Mouse (Mus musculus) CH12.LX (cell line): ENCODE measurements around the gene Gmpr2. TPM values are rescaled to one million over a fixed set of nuclear protein-coding genes. Genes with fewer than 3 reads are reported as not detected.

Experiments used
- DNase-seq: peaks from one replicate; pipeline ENCODE4 v3.0.0-alpha.2; 2013; ENCODE audit errors: extremely low read depth
- H3K27ac ChIP-seq: 2 replicates; pipeline ENCODE4 v1.5.1; 2012; ENCODE audit warnings: low read depth, mild to moderate bottlenecking, control low read depth, moderate library complexity; ENCODE audit not compliant: insufficient read depth
- H3K27me3 ChIP-seq: replicated peaks from 2 replicates; pipeline ENCODE3; 2012; ENCODE audit warnings: inconsistent platforms
- H3K36me3 ChIP-seq, 2 experiments: replicated peaks in 1 of 2; 2 replicates each; pipeline versions ENCODE3 to v1.6.1; 2012; ENCODE audit warnings: inconsistent platforms in 1 of 2, low read length in 1 of 2, mild to moderate bottlenecking in 1 of 2, mixed read lengths in 1 of 2, moderate library complexity in 1 of 2; ENCODE audit not compliant: control insufficient read depth in 1 of 2, insufficient read depth in 1 of 2
- H3K4me1 ChIP-seq, 2 experiments: 2 replicates each; pipeline ENCODE4 v1.6.1; 2012; ENCODE audit warnings: inconsistent platforms in 1 of 2, moderate library complexity in 1 of 2; ENCODE audit not compliant: insufficient read depth in 2 of 2, control insufficient read depth in 1 of 2
- H3K4me2 ChIP-seq: 2 replicates; pipeline ENCODE4 v1.6.1; 2012; ENCODE audit warnings: low read depth, mild to moderate bottlenecking, control low read depth; ENCODE audit not compliant: poor library complexity, insufficient read depth, severe bottlenecking
- H3K4me3 ChIP-seq, 3 experiments: fragments of 150-350 bp in 1 of 3; sonication (generic) in 1 of 3; replicated peaks in 1 of 3; 2 replicates each; pipeline versions ENCODE3 to v1.5.1; 2011 to 2012; ENCODE audit warnings: low read depth in 2 of 3, low read length in 2 of 3, mild to moderate bottlenecking in 2 of 3, moderate library complexity in 2 of 3, control low read depth in 1 of 3, improper control_type of control experiment in 1 of 3, inconsistent platforms in 1 of 3, mixed read lengths in 1 of 3; ENCODE audit not compliant: poor library complexity in 1 of 3
- H3K79me2 ChIP-seq: replicated peaks from 2 replicates; pipeline ENCODE4 v1.6.1; 2012; ENCODE audit warnings: mild to moderate bottlenecking, moderate library complexity; ENCODE audit not compliant: control insufficient read depth, poor library complexity, insufficient read depth, severe bottlenecking; ENCODE audit errors: extremely low read depth
- H3K9ac ChIP-seq: 2 replicates; pipeline ENCODE4 v1.6.1; 2012; ENCODE audit warnings: low read depth, mild to moderate bottlenecking, control low read depth, moderate library complexity; ENCODE audit not compliant: insufficient read depth
- H3K9me3 ChIP-seq: replicated peaks from 2 replicates; pipeline ENCODE3; 2012; ENCODE audit warnings: low read length, inconsistent platforms, mixed read lengths
- BHLHE40 ChIP-seq: IDR thresholded peaks from 2 replicates; pipeline ENCODE4 v1.6.1; 2011; ENCODE audit warnings: mild to moderate bottlenecking, low read depth, low read length, improper control_type of control experiment
- CTCF ChIP-seq, 2 experiments: IDR thresholded peaks in 1 of 2; conservative IDR thresholded peaks in 1 of 2; 2 replicates each; pipeline ENCODE4 v1.5.1; 2011 to 2012; ENCODE audit warnings: low read depth in 2 of 2, low read length in 2 of 2, improper control_type of control experiment in 1 of 2, inconsistent platforms in 1 of 2, mild to moderate bottlenecking in 1 of 2, moderate library complexity in 1 of 2
- E2F4 ChIP-seq: IDR thresholded peaks from 2 replicates; pipeline ENCODE4 v1.6.1; 2011; ENCODE audit warnings: low read depth, low read length, improper control_type of control experiment; ENCODE audit not compliant: insufficient replicate concordance
- ELF1 ChIP-seq: IDR thresholded peaks from 2 replicates; pipeline ENCODE4 v1.6.1; 2014; ENCODE audit warnings: low read depth, mild to moderate bottlenecking, inconsistent platforms, low read length, improper control_type of control experiment
- EP300 ChIP-seq: IDR thresholded peaks from 2 replicates; pipeline ENCODE4 v1.6.1; 2011; ENCODE audit warnings: low read length, improper control_type of control experiment
- GABPA ChIP-seq: IDR thresholded peaks from 2 replicates; pipeline ENCODE4 v1.6.1; 2012; ENCODE audit warnings: low read depth, low read length, improper control_type of control experiment, inconsistent platforms; ENCODE audit not compliant: insufficient replicate concordance
- HCFC1 ChIP-seq: IDR thresholded peaks from 2 replicates; pipeline ENCODE4 v1.6.1; 2012; ENCODE audit warnings: low read depth, mild to moderate bottlenecking, inconsistent platforms, low read length, improper control_type of control experiment
- IRF4 ChIP-seq: IDR thresholded peaks from 2 replicates; pipeline ENCODE4 v1.6.1; 2014; ENCODE audit warnings: low read depth, mild to moderate bottlenecking, inconsistent platforms, low read length, improper control_type of control experiment
- JUN ChIP-seq: IDR thresholded peaks from 2 replicates; pipeline ENCODE4 v1.6.1; 2011; ENCODE audit warnings: low read depth, mild to moderate bottlenecking, low read length, improper control_type of control experiment, moderate library complexity; ENCODE audit not compliant: insufficient read depth
- JUND ChIP-seq: conservative IDR thresholded peaks from 2 replicates; pipeline ENCODE4 v1.6.1; 2011; ENCODE audit warnings: low read depth, low read length, improper control_type of control experiment
- MAFK ChIP-seq: IDR thresholded peaks from 2 replicates; pipeline ENCODE4 v1.6.1; 2011; ENCODE audit warnings: low read length, improper control_type of control experiment; ENCODE audit not compliant: insufficient replicate concordance
- MAZ ChIP-seq: IDR thresholded peaks from 2 replicates; pipeline ENCODE4 v1.6.1; 2012; ENCODE audit warnings: low read depth, mild to moderate bottlenecking, inconsistent platforms, low read length, improper control_type of control experiment, moderate library complexity
- MEF2A ChIP-seq: IDR thresholded peaks from 2 replicates; pipeline ENCODE4 v1.6.1; 2014; ENCODE audit warnings: low read depth, mild to moderate bottlenecking, inconsistent platforms, low read length, improper control_type of control experiment, borderline replicate concordance
- MXI1 ChIP-seq: IDR thresholded peaks from 2 replicates; pipeline ENCODE4 v1.6.1; 2011; ENCODE audit warnings: mild to moderate bottlenecking, low read depth, low read length, improper control_type of control experiment
- MYC ChIP-seq: IDR thresholded peaks from 2 replicates; pipeline ENCODE4 v1.6.1; 2011; ENCODE audit warnings: low read depth, mild to moderate bottlenecking, improper control_type of control experiment, low read length
- NELFE ChIP-seq: IDR thresholded peaks from 2 replicates; pipeline ENCODE4 v1.6.1; 2011; ENCODE audit warnings: low read depth, low read length, improper control_type of control experiment
- NRF1 ChIP-seq: IDR thresholded peaks from 2 replicates; pipeline ENCODE4 v1.6.1; 2014; ENCODE audit warnings: low read depth, mild to moderate bottlenecking, inconsistent platforms, low read length, improper control_type of control experiment, moderate library complexity
- PAX5 ChIP-seq: IDR thresholded peaks from 2 replicates; pipeline ENCODE4 v1.6.1; 2012; ENCODE audit warnings: low read length, inconsistent platforms, mixed read lengths
- POLR2A ChIP-seq: IDR thresholded peaks from 2 replicates; pipeline ENCODE4 v1.6.1; 2011; ENCODE audit warnings: low read depth, mild to moderate bottlenecking, improper control_type of control experiment, low read length
- POLR2AphosphoS2 ChIP-seq: IDR thresholded peaks from 2 replicates; pipeline ENCODE4 v1.6.1; 2011; ENCODE audit warnings: low read depth, low read length, improper control_type of control experiment
- RAD21 ChIP-seq: IDR thresholded peaks from 2 replicates; pipeline ENCODE4 v1.6.1; 2011; ENCODE audit warnings: low read depth, mild to moderate bottlenecking, low read length, improper control_type of control experiment, moderate library complexity
- RCOR1 ChIP-seq: conservative IDR thresholded peaks from 2 replicates; pipeline ENCODE4 v1.6.1; 2012; ENCODE audit warnings: low read depth, mild to moderate bottlenecking, inconsistent platforms, low read length, improper control_type of control experiment
- SMC3 ChIP-seq: IDR thresholded peaks from 2 replicates; pipeline ENCODE4 v1.6.1; 2011; ENCODE audit warnings: low read depth, low read length, improper control_type of control experiment
- TBP ChIP-seq: conservative IDR thresholded peaks from 2 replicates; pipeline ENCODE4 v1.6.1; 2011; ENCODE audit warnings: low read depth, low read length, improper control_type of control experiment
- TCF12 ChIP-seq: IDR thresholded peaks from 2 replicates; pipeline ENCODE4 v1.6.1; 2014; ENCODE audit warnings: low read depth, mild to moderate bottlenecking, inconsistent platforms, low read length, improper control_type of control experiment
- UBTF ChIP-seq: IDR thresholded peaks from 2 replicates; pipeline ENCODE4 v1.6.1; 2012; ENCODE audit warnings: low read depth, mild to moderate bottlenecking, inconsistent platforms, low read length, improper control_type of control experiment, moderate library complexity
- USF2 ChIP-seq: conservative IDR thresholded peaks from 2 replicates; pipeline ENCODE4 v1.6.1; 2011; ENCODE audit warnings: low read depth, low read length, improper control_type of control experiment
- ZC3H11A ChIP-seq: IDR thresholded peaks from 2 replicates; pipeline ENCODE4 v1.6.1; 2012; ENCODE audit warnings: low read depth, mild to moderate bottlenecking, inconsistent platforms, low read length, improper control_type of control experiment
- ZKSCAN1 ChIP-seq: IDR thresholded peaks from 2 replicates; pipeline ENCODE4 v1.6.1; 2012; ENCODE audit warnings: low read depth, inconsistent platforms, low read length, improper control_type of control experiment, borderline replicate concordance
- ZMIZ1 ChIP-seq: IDR thresholded peaks from 2 replicates; pipeline ENCODE4 v1.6.1; 2012; ENCODE audit warnings: low read depth, mild to moderate bottlenecking, inconsistent platforms, low read length, improper control_type of control experiment
- ZNF384 ChIP-seq: IDR thresholded peaks from 2 replicates; pipeline ENCODE4 v1.6.1; 2012; ENCODE audit warnings: low read depth, low read length, improper control_type of control experiment, inconsistent platforms
- dilution Hi-C: fragments of 300-500 bp; cut with MboI; formaldehyde crosslinking; loops from 2 replicates; pipeline ENCODE4 v1.14.3; 2020; ENCODE audit warnings: low sequenced_read_pairs; ENCODE audit not compliant: extremely low pct_unique_long_range_greater_than_20kb, extremely low pct_ligation_motif_present
- in situ Hi-C: fragments of 300-500 bp; cut with MboI; formaldehyde crosslinking; loops from 3 replicates; pipeline ENCODE4 v1.14.3; 2019; ENCODE audit warnings: low sequenced_read_pairs, low pct_ligation_motif_present, low pct_unique_long_range_greater_than_20kb, mixed read lengths
- polyA plus RNA-seq: library from polyadenylated mRNA; unstranded; fragments of >175 nt; gene quantifications from 2 replicates; pipeline ENCODE4 v1.2.1, GENCODE M21; 2012; ENCODE audit warnings: low read depth; ENCODE audit not compliant: insufficient read length
- total RNA-seq, 2 experiments: library from RNA; depleted of rRNA; stranded (reverse); fragments of 300-350 nt in 1 of 2; fragments of >200 nt in 1 of 2; gene quantifications; 2 replicates each; pipeline ENCODE4 v1.2.3; 2012 to 2014

Gmpr2 gene
- total and polyA plus RNA-seq, 3 experiments: 34.7 to 51.3 (median 37.3) TPM

DNA sequence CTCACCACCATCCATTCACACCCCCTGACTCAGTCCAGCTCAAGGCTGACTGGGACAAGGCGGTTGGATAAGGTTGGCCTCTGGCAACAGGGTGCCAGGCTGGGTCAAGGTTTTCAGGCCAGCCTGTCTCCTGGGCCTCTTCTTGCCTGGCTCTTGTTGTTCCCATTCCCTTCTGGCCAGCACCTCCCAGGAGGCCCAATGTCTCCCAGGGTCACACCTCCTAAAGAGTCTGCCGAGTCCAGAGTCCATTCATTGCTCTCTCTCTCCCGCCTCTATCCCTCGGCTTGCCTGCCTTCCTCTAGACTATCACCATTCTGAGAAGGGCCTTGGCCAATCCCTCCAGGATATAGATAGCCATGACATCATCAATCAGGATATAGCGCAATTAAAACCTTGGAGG is 13.7 kb upstream of the Gmpr2 start:
- no peaks in the 10 kb centered on the region for H3K27me3 ChIP-seq
- no peak overlapping the region for H3K9ac ChIP-seq
- no peaks in the 10 kb centered on the region; the same call in none of the 2 replicates for H3K79me2 ChIP-seq
- in situ Hi-C loops (no loop called here), dilution Hi-C loops (no loop called here)
- peaks cover 0 to 16% of the 10 kb centered on the region in 2 experiments; a peak in 2 of 4 replicates for H3K4me1 ChIP-seq
- H3K9me3 ChIP-seq: no peaks in the 10 kb centered on the region
- H3K27ac ChIP-seq: no peak overlapping the region
- TF ChIP-seq CTCF (conservative IDR thresholded peaks at IDR 0.05 in 1 of 2, IDR thresholded peaks at IDR 0.05 in 1 of 2; ENCODE audit: low read depth in 2 of 2, low read length in 2 of 2) (no peak), POLR2AphosphoS2 (no peak)
- peaks cover 12 to 42% of the 10 kb centered on the region in 2 experiments for H3K36me3 ChIP-seq
- H3K4me2 ChIP-seq: no peak overlapping the region
- no peak for DNase-seq
- no peak overlapping the region for H3K4me3 ChIP-seq

DNA sequence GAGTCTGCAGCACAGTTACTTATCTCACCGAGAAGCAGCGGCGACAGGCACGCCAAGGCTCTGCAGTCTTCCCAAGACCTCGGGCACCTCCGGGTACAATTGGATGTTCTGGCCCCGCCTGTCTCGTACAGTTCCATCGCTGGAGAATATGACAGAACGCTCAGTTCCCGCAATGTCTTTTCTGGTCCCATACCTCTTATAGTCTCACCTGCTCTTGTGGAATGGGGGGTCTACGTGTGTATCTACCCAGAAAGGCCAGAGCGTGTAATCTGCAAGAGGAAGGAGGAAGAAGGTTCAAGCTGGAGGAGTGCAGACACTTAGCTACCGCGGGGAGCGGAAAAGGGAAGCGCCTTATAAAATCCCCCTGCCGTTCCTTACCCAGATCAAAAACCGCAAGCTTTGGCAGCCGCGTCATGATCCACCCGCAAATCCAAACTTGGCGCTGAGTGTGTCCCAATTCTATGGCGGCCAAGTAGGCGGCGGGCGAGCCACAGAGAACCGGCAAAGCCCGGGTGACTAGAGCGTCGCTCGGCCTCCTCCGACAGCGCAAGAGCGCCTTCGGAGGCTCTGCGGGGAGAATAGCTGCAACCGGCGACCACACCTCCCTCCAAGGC is 11.7 kb upstream of the Gmpr2 start, which contains the start of gene Mdp1:
TSS of gene Mdp1 (minus strand) at position 549 of the 614 bp plus-strand sequence.
- H3K9ac ChIP-seq: peak within 1 kb of the TSS; percentile 87
- H3K27ac ChIP-seq: no peak within 1 kb of the TSS
- DNase-seq: peak; percentile 74
- peak within 1 kb of the TSS; percentile 95 for H3K4me2 ChIP-seq
- dilution Hi-C loops: no loop called here
- H3K79me2 ChIP-seq: peaks cover 4% of the 10 kb centered on the region
- in situ Hi-C loops: no loop called here
- H3K4me3 ChIP-seq: peak within 1 kb of the TSS; percentile 64 to 79 (median 70)
- no peaks in the 10 kb centered on the region for H3K9me3 ChIP-seq
- H3K4me1 ChIP-seq: peaks cover 0 to 16% of the 10 kb centered on the region in 2 experiments; a peak in 2 of 4 replicates
- H3K36me3 ChIP-seq: peaks cover 21 to 60% of the 10 kb centered on the region in 2 experiments
- no peaks in the 10 kb centered on the region for H3K27me3 ChIP-seq
- no peak; the same call in 1 of the 2 replicates for TF ChIP-seq MAZ
- no peak for TF ChIP-seq ZMIZ1
- TF ChIP-seq TBP: 0 out of 2 replicates have a peak, but pooled peaks have one; percentile 45
- TF ChIP-seq UBTF: no peak; the same call in 1 of the 2 replicates
- TF ChIP-seq RAD21: no peak; the same call in 1 of the 2 replicates
- peak; percentile 68; the same call in 1 of the 2 replicates for TF ChIP-seq GABPA
- no peak for TF ChIP-seq USF2
- peak; percentile 32 for TF ChIP-seq NRF1
- TF ChIP-seq HCFC1: peak; percentile 80
- no peak for TF ChIP-seq BHLHE40
- no peak for TF ChIP-seq EP300
- no peak for TF ChIP-seq ZKSCAN1
- peak in 1 of 2 experiments; percentile 76; a peak in 2 of 4 replicates for TF ChIP-seq CTCF (conservative IDR thresholded peaks at IDR 0.05 in 1 of 2, IDR thresholded peaks at IDR 0.05 in 1 of 2; ENCODE audit: low read depth in 2 of 2, low read length in 2 of 2)
- TF ChIP-seq TCF12: peak; percentile 76; the same call in 1 of the 2 replicates
- TF ChIP-seq MAFK: no peak
- no peak for TF ChIP-seq POLR2AphosphoS2
- TF ChIP-seq MYC: no peak
- peak; percentile 62; the same call in 1 of the 2 replicates for TF ChIP-seq NELFE
- TF ChIP-seq ELF1: peak; percentile 56; the same call in 1 of the 2 replicates
- no peak for TF ChIP-seq E2F4
- TF ChIP-seq PAX5: no peak
- peak; percentile 73 for TF ChIP-seq POLR2A
- TF ChIP-seq JUN: no peak
- peak; percentile 21; the same call in 1 of the 2 replicates for TF ChIP-seq SMC3
- no peak for TF ChIP-seq ZC3H11A
- peak; percentile 81 for TF ChIP-seq MXI1
- no peak; the same call in 1 of the 2 replicates for TF ChIP-seq IRF4
- no peak for TF ChIP-seq RCOR1
- TF ChIP-seq MEF2A: peak; percentile 73
- 0 out of 2 replicates have a peak, but pooled peaks have one; percentile 5 for TF ChIP-seq ZNF384
- TF ChIP-seq JUND: no peak
